In the genomic region with DNA sequence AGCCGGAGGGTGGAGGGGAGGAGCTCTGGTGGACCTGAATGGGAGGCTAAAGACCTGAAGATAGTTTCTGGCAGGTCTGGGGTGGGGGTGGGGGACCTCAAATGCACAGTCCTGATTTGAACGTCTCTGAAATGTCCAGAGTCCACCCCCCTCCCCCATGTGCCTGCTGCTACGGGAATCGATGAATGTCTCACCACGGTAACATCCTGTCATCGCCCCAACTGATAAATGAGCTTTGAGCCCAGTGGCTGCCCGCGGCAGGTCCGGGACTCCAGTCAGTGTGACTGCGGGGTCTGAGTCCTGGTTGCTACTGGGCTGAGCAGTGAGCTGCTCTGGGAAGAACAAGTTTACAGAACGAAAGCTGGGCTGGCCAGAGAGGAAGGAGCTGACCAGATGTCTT, we compare ENCODE assay signal across 12 mouse cellular contexts.
DNase-seq lines count a peak whose midpoint lies in the region; ATAC-seq lines count a peak whose summit lies in the region.
"Had no signal": no experiment of that assay in that cellular context is flagged by ENCODE, and none has a peak within 500 bp of the region (broad histone marks: within the 10 kb centered on the region; RNA-seq: fewer than 3 reads in every experiment).

No protein-coding gene starts in this region.

- peaks cover 9% of the 10 kb centered on the region for H3K4me1 ChIP-seq in forebrain, embryonic 10.5 days
- no peaks in the 10 kb centered on the region for H3K4me1 ChIP-seq in forebrain, embryonic 16.5 days (replicated peaks; ENCODE audit: control insufficient read depth, insufficient read depth, low read length)
- peaks cover 7% of the 10 kb centered on the region for H3K4me1 ChIP-seq in kidney, embryonic 15.5 days
- peaks cover 13% of the 10 kb centered on the region for H3K4me1 ChIP-seq in stomach, embryonic 15.5 days
- H3K4me1 ChIP-seq: lung, embryonic 15.5 days had no signal

- H3K36me3 ChIP-seq in forebrain, embryonic 10.5 days (replicated peaks), result no peaks in the 10 kb centered on the region
- H3K36me3 ChIP-seq in forebrain, embryonic 16.5 days (ENCODE audit: control insufficient read depth, insufficient read depth), result no peaks in the 10 kb centered on the region
- H3K36me3 ChIP-seq in kidney, embryonic 15.5 days, result no peaks in the 10 kb centered on the region
- H3K36me3 ChIP-seq in stomach, embryonic 15.5 days, result no peaks in the 10 kb centered on the region
- H3K36me3 ChIP-seq: lung, embryonic 15.5 days had no signal

- peaks cover 9% of the 10 kb centered on the region for H3K9me3 ChIP-seq in forebrain, embryonic 10.5 days
- no peaks in the 10 kb centered on the region for H3K9me3 ChIP-seq in forebrain, embryonic 16.5 days (ENCODE audit: control insufficient read depth, low read length)
- H3K9me3 ChIP-seq in kidney, embryonic 15.5 days (replicated peaks), result no peaks in the 10 kb centered on the region
- no peaks in the 10 kb centered on the region for H3K9me3 ChIP-seq in stomach, embryonic 15.5 days
- H3K9me3 ChIP-seq: lung, embryonic 15.5 days had no signal

- ATAC-seq in forebrain, embryonic 16.5 days, result no peak
- ATAC-seq in kidney, embryonic 15.5 days (replicated peaks; ENCODE audit: low FRiP score), result peak; percentile 22; the same call in 1 of the 2 replicates
- 0 out of 2 replicates have a peak, but pooled peaks have one; percentile 27 for ATAC-seq in stomach, embryonic 15.5 days (ENCODE audit: insufficient read depth, low FRiP score, low read depth)

- no peaks in the 10 kb centered on the region for H3K27me3 ChIP-seq in forebrain, embryonic 10.5 days (ENCODE audit: poor library complexity, severe bottlenecking)
- H3K27me3 ChIP-seq in forebrain, embryonic 16.5 days (replicated peaks; ENCODE audit: control insufficient read depth, insufficient read depth, low read length), result no peaks in the 10 kb centered on the region; the same call in 1 of the 2 replicates
- H3K27me3 ChIP-seq in kidney, embryonic 15.5 days, result no peaks in the 10 kb centered on the region
- H3K27me3 ChIP-seq in stomach, embryonic 15.5 days (replicated peaks), result no peaks in the 10 kb centered on the region
- H3K27me3 ChIP-seq: lung, embryonic 15.5 days had no signal

- H3K9ac ChIP-seq in forebrain, embryonic 16.5 days (replicated peaks; ENCODE audit: low read depth, low read length), result no peak overlapping the region
- H3K9ac ChIP-seq in kidney, embryonic 15.5 days, result no peak overlapping the region
- H3K9ac ChIP-seq in stomach, embryonic 15.5 days, result no peak overlapping the region
- H3K9ac ChIP-seq: lung, embryonic 15.5 days had no signal

- DNase-seq in forebrain, embryonic 10.5 days (ENCODE audit: extremely low spot score, low spot score), result no peak
- DNase-seq in kidney, postnatal 14 days, result no peak
- peak; percentile 54 for DNase-seq in liver
- no peak for DNase-seq in layer of hippocampus, postnatal 14 days (ENCODE audit: low spot score in 2 of 2)
- DNase-seq in adrenal gland, postnatal 36 days, result no peak
- DNase-seq: cerebellum, adult 9-11 months; kidney, adult 2 months had no signal

- H3K4me3 ChIP-seq in forebrain, embryonic 10.5 days, result no peak overlapping the region
- no peak overlapping the region for H3K4me3 ChIP-seq in forebrain, embryonic 16.5 days (replicated peaks; ENCODE audit: low read length)
- H3K4me3 ChIP-seq in kidney, embryonic 15.5 days (replicated peaks), result no peak overlapping the region
- no peak overlapping the region for H3K4me3 ChIP-seq in stomach, embryonic 15.5 days (replicated peaks)
- H3K4me3 ChIP-seq: lung, embryonic 15.5 days; megakaryocyte, embryonic 14.5 days had no signal

- WGBS in forebrain, embryonic 10.5 days, result 86% methylated on average over 11 of the region's 11 CpGs
- 75% methylated on average over 11 of the region's 11 CpGs for WGBS in forebrain, embryonic 16.5 days
- WGBS in kidney, embryonic 15.5 days, result 38% methylated on average over 11 of the region's 11 CpGs
- 12% methylated on average over 11 of the region's 11 CpGs for WGBS in stomach, embryonic 15.5 days

- no peak overlapping the region for H3K4me2 ChIP-seq in forebrain, embryonic 16.5 days (ENCODE audit: low read length)
- H3K4me2 ChIP-seq in kidney, embryonic 15.5 days, result no peak overlapping the region
- peak overlapping the region; percentile 13; the same call in 1 of the 2 replicates for H3K4me2 ChIP-seq in stomach, embryonic 15.5 days
- H3K4me2 ChIP-seq: lung, embryonic 15.5 days had no signal

- H3K27ac ChIP-seq in forebrain, embryonic 10.5 days, result 0 out of 2 replicates have a peak overlapping the region, but pooled peaks have one; percentile 25
- H3K27ac ChIP-seq in forebrain, embryonic 16.5 days (ENCODE audit: low read length), result no peak overlapping the region
- no peak overlapping the region for H3K27ac ChIP-seq in kidney, embryonic 15.5 days
- no peak overlapping the region for H3K27ac ChIP-seq in stomach, embryonic 15.5 days
- H3K27ac ChIP-seq: lung, embryonic 15.5 days had no signal
